Mouse (Mus musculus) MEL (cell line): ENCODE results near the gene Ggact.

ENCODE experiments used
- CTCF ChIP-seq, 3 experiments: IDR thresholded peaks in 2 of 3; conservative IDR thresholded peaks in 1 of 3; 2 replicates each; pipeline ENCODE4 v1.5.1; 2011 to 2012; ENCODE audit warnings: low read length in 3 of 3, low read depth in 2 of 3, mild to moderate bottlenecking in 2 of 3, improper control_type of control experiment in 1 of 3, inconsistent platforms in 1 of 3, mixed read lengths in 1 of 3, moderate library complexity in 1 of 3; ENCODE audit not compliant: control insufficient read depth in 1 of 3, insufficient read depth in 1 of 3, poor library complexity in 1 of 3, severe bottlenecking in 1 of 3
- GABPA ChIP-seq: IDR thresholded peaks from 2 replicates; pipeline ENCODE4 v1.6.1; 2012; ENCODE audit warnings: low read depth, mild to moderate bottlenecking, inconsistent platforms, low read length, improper control_type of control experiment, moderate library complexity
- KAT2A ChIP-seq: conservative IDR thresholded peaks from 2 replicates; pipeline ENCODE4 v1.6.1; 2012; ENCODE audit warnings: low read depth, low read length, improper control_type of control experiment, inconsistent platforms
- POLR2A ChIP-seq, 2 experiments: IDR thresholded peaks; 2 replicates each; pipeline ENCODE4 v1.6.1; 2011 to 2012; ENCODE audit warnings: low read length in 2 of 2, mild to moderate bottlenecking in 2 of 2, control low read depth in 1 of 2, improper control_type of control experiment in 1 of 2, low read depth in 1 of 2, moderate library complexity in 1 of 2; ENCODE audit not compliant: control insufficient read depth in 1 of 2, insufficient read depth in 1 of 2, poor library complexity in 1 of 2

DNA sequence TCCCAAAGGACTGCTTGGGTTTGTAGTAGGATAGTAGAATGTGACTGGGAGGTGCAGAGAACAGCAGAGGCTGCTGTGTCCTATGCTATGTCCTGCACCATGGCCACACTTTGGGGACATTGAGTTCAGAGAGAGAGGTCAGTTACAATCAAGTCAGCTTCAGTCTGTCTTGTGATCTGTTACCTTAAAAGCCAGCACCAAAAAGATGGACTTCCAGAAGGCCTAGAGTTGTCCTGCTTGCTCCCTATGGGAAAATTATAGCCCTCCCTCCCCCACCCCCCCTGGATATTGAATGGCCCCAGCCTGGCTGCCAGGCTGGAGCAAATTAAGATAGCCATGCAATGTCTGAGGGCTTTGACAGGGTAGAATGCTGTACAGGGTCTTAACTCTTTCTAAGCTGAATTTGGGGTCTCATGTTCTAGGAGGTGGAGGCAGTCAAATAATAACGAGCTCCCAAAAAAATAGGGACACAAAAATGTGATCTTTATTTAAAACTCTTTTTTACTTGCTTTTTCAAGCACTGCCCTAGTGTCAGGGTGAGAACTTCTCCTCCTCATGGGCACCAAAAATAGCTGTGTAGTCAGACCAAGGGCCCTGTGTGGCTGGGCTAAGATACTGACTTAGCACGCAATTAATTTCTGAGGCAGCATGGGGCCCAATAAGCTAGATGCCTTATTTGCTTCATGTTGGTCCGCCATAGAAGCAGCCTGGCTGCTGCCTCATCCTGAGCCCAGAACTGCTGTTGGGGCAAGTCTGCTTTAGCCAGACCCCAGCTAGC lies 25.7 kb downstream of the Ggact start:
- TF ChIP-seq GABPA, result no peak
- no peak for TF ChIP-seq KAT2A
- TF ChIP-seq POLR2A (IDR thresholded peaks at IDR 0.05; ENCODE audit: control insufficient read depth in 1 of 2, insufficient read depth in 1 of 2, low read depth in 1 of 2, low read length in 2 of 2, poor library complexity in 1 of 2), result no peak
- TF ChIP-seq CTCF (IDR thresholded peaks at IDR 0.05 in 2 of 3, conservative IDR thresholded peaks at IDR 0.05 in 1 of 3; ENCODE audit: control insufficient read depth in 1 of 3, insufficient read depth in 1 of 3, low read depth in 2 of 3, low read length in 3 of 3, poor library complexity in 1 of 3, severe bottlenecking in 1 of 3), result no peak
